Mouse (Mus musculus) neural tube, embryonic 12.5 days (tissue): ENCODE measurements at regions not wholly inside any gene's neighbourhood (a gene's known extent, or its start where the extent isn't known, plus 50 kb on each side); places are given as distances from the start of the nearest gene placed in this dataset.

Source experiments
- ATAC-seq: fragments of 200-750 bp; cut with Nextera tagmentation; 2 replicates; pipeline ENCODE4 v1.8.0; 2017; ENCODE audit warnings: low read depth, mild to moderate bottlenecking, moderate TSS enrichment, moderate library complexity; ENCODE audit not compliant: low FRiP score
- H3K27ac ChIP-seq: fragments of 300-500 bp; sonication (generic); 2 replicates; pipeline ENCODE4 v1.5.1; 2016
- H3K27me3 ChIP-seq: fragments of 300-500 bp; sonication (generic); replicated peaks from 2 replicates; pipeline ENCODE4 v1.6.1; 2016; ENCODE audit warnings: mild to moderate bottlenecking
- H3K36me3 ChIP-seq: fragments of 300-500 bp; sonication (generic); 2 replicates; pipeline ENCODE4 v1.6.1; 2016; ENCODE audit warnings: mild to moderate bottlenecking
- H3K4me1 ChIP-seq: fragments of 300-500 bp; sonication (generic); 2 replicates; pipeline ENCODE4 v1.6.1; 2016
- H3K4me2 ChIP-seq: fragments of 300-500 bp; sonication (generic); replicated peaks from 2 replicates; pipeline ENCODE4 v1.6.1; 2016; ENCODE audit warnings: mild to moderate bottlenecking
- H3K4me3 ChIP-seq: fragments of 300-500 bp; sonication (generic); 2 replicates; pipeline ENCODE4 v1.5.1; 2016
- H3K9ac ChIP-seq: fragments of 300-500 bp; sonication (generic); 2 replicates; pipeline ENCODE4 v1.6.1; 2016; ENCODE audit warnings: mild to moderate bottlenecking
- H3K9me3 ChIP-seq: fragments of 300-500 bp; sonication (generic); 2 replicates; pipeline ENCODE4 v1.6.1; 2016; ENCODE audit warnings: mild to moderate bottlenecking
- WGBS: fragments of 180-500 bp; shearing (Covaris S2); methylation state at CpG from one replicate; pipeline ENCODE4 v1.1.7; 2016; 5-methylcytosine and 5-hydroxymethylcytosine counted together

DNA sequence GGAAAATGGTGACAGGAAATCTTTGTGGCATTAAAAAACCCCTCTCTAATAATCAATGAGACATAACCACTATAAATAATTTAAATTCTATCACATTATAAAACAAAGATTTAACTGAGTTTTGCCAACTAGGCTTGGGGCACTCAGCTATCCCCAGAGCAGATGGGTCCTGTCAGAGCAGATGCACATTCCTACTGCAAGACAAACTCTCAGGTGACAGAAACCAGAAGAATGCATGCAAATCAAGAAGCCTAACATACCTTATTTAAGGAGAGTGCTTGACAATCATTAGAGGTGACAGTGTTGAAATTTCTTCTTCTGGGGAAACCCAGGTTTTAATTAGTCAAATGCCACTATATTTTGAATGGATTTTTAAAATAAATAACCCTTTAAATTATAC is 452.3 kb upstream of the Gm9747 start:
- no peaks in the 10 kb centered on the region for H3K36me3 ChIP-seq
- no peak for ATAC-seq
- H3K4me1 ChIP-seq: no peaks in the 10 kb centered on the region
- H3K27ac ChIP-seq: no peak overlapping the region
- H3K4me2 ChIP-seq: no peak overlapping the region
- H3K27me3 ChIP-seq: no peaks in the 10 kb centered on the region
- H3K9ac ChIP-seq: no peak overlapping the region
- H3K9me3 ChIP-seq: no peaks in the 10 kb centered on the region
- H3K4me3 ChIP-seq: no peak overlapping the region

GRCm38 (mm10) chr1:81784305-81784704 is 448.6 kb upstream of the Gm9747 start:
- no peak for ATAC-seq
- H3K4me3 ChIP-seq: no peak overlapping the region
- no peak overlapping the region for H3K4me2 ChIP-seq
- H3K9me3 ChIP-seq: no peaks in the 10 kb centered on the region
- H3K36me3 ChIP-seq: no peaks in the 10 kb centered on the region
- no peaks in the 10 kb centered on the region for H3K27me3 ChIP-seq
- H3K4me1 ChIP-seq: no peaks in the 10 kb centered on the region
- H3K9ac ChIP-seq: no peak overlapping the region
- WGBS: 48% methylated on average over 1 of the region's 1 CpGs
- H3K27ac ChIP-seq: no peak overlapping the region

- Histone ChIP-seq H3K27me3 (no peaks in the 10 kb centered on the region), H3K36me3 (no peaks in the 10 kb centered on the region), H3K4me3 (no peak overlapping the region), H3K9me3 (no peaks in the 10 kb centered on the region), H3K4me2 (no peak overlapping the region), H3K27ac (no peak overlapping the region), H3K4me1 (no peaks in the 10 kb centered on the region), H3K9ac (no peak overlapping the region)
- no peak for ATAC-seq
- WGBS: 86% methylated on average over 2 of the region's 2 CpGs
Observed at GRCm38 (mm10) chr1:81794771-81795170, 438.1 kb upstream of the Gm9747 start.

DNA sequence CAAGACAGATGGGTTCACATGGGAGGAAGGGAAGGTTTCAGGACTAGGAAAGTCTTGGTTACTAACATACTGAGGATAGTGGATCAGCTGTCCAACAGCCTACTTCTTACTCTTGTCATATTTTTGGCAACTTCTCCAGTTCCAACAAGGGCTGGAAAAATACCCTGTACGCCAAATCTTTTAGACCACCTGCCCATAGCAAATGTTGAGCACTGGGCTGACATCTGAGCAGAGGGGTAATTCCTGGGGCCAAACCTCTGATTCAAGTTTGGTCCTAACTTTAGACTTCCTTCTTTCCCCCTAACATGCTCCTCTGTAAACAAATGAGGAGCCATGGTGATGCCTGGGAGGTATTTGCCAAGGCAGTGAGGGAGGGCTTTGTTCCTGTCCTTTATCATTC is 437.5 kb upstream of the Gm9747 start:
- Histone ChIP-seq H3K9me3 (no peaks in the 10 kb centered on the region), H3K9ac (no peak overlapping the region), H3K27ac (no peak overlapping the region), H3K27me3 (no peaks in the 10 kb centered on the region), H3K4me3 (no peak overlapping the region), H3K36me3 (no peaks in the 10 kb centered on the region), H3K4me1 (no peaks in the 10 kb centered on the region), H3K4me2 (no peak overlapping the region)
- WGBS: 88% methylated on average over 1 of the region's 1 CpGs
- ATAC-seq: no peak

DNA sequence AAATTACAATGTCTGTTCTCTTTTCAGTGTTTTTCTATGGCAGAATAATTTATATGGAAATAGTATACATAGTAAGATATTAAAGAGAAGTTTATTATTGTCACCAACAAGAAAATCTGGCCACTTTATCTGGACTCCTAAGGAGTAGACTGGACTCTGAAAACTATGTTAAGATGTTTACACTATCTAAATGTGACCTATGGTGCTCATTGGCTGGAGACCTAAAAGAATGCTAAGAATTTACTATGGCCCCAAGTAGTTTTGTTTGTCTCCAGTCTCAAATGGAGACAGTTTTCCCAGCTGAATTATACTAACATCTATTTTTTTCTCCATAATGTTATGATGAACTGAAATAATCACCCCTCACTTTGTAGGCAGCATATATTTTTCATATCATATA is 421.3 kb upstream of the Gm9747 start:
- Histone ChIP-seq H3K36me3 (no peaks in the 10 kb centered on the region), H3K4me2 (no peak overlapping the region), H3K4me3 (no peak overlapping the region), H3K4me1 (no peaks in the 10 kb centered on the region), H3K9me3 (no peaks in the 10 kb centered on the region), H3K27me3 (no peaks in the 10 kb centered on the region), H3K9ac (no peak overlapping the region), H3K27ac (no peak overlapping the region)
- ATAC-seq: no peak

DNA sequence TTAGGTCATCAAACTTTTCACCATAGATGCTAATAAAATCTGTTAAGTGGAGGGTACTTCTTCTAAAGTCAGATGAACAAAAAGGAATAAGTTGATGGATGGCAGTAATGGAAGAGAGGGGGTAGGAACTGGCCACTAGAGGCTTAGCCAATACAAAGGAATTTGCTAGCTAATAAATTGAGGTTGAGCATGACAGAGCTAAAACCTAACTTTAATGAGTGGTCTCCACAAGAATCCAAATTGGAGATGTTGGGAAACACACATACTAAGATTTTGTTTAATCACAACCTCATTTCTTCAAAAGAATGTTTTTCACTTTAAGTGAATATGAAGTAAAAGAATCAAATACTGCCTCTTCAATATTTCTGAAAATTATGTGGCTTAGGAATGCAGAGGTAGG is 414.0 kb upstream of the Gm9747 start:
- H3K4me1 ChIP-seq: no peaks in the 10 kb centered on the region
- no peak overlapping the region for H3K4me2 ChIP-seq
- H3K4me3 ChIP-seq: no peak overlapping the region
- H3K9me3 ChIP-seq: no peaks in the 10 kb centered on the region
- no peak for ATAC-seq
- no peak overlapping the region for H3K9ac ChIP-seq
- no peaks in the 10 kb centered on the region for H3K36me3 ChIP-seq
- no peaks in the 10 kb centered on the region for H3K27me3 ChIP-seq
- H3K27ac ChIP-seq: no peak overlapping the region

GRCm38 (mm10) chr1:81841966-81842365 is 390.9 kb upstream of the Gm9747 start:
- no peaks in the 10 kb centered on the region for H3K27me3 ChIP-seq
- no peak overlapping the region for H3K4me3 ChIP-seq
- no peak for ATAC-seq
- H3K4me1 ChIP-seq: no peaks in the 10 kb centered on the region
- no peaks in the 10 kb centered on the region for H3K36me3 ChIP-seq
- H3K9ac ChIP-seq: no peak overlapping the region
- H3K27ac ChIP-seq: no peak overlapping the region
- no peak overlapping the region for H3K4me2 ChIP-seq
- WGBS: 88% methylated on average over 3 of the region's 3 CpGs
- H3K9me3 ChIP-seq: no peaks in the 10 kb centered on the region

DNA sequence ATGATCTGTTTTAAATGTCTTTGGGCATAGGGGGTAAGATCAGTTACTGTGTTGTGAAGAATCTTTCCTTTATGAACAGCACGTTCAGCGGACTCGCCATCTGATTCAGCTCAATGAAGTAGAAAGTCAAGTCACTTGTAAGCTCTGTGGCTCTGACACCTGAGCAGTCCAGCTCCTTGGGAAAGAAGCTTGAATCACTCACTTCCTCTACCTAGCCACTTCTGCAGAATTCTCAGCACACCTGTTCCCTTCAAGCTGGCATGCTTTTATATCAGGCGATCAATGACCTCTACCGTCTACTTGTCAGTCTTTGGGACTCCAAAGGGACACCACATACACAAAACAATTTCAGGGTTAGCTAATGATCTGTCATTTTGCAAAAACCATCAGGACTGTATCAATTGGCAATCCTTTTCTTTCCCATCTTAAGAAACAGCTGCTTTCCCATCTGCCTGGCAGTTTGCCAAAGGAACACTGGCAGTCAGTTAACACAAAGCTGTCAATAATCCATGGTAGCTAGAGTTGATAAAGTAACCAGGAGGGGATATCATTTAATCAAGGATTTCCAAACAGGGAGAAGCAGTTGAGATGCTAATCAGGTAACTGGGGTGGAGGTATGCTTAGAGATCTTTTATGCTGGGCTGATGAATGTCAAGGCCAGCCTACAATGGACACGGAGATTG is 382.3 kb upstream of the Gm9747 start:
- Histone ChIP-seq H3K4me1 (no peaks in the 10 kb centered on the region), H3K9me3 (no peaks in the 10 kb centered on the region), H3K4me2 (no peak overlapping the region), H3K27ac (no peak overlapping the region), H3K9ac (no peak overlapping the region), H3K27me3 (no peaks in the 10 kb centered on the region), H3K4me3 (no peak overlapping the region), H3K36me3 (no peaks in the 10 kb centered on the region)
- ATAC-seq: no peak
- 81% methylated on average over 6 of the region's 6 CpGs for WGBS

DNA sequence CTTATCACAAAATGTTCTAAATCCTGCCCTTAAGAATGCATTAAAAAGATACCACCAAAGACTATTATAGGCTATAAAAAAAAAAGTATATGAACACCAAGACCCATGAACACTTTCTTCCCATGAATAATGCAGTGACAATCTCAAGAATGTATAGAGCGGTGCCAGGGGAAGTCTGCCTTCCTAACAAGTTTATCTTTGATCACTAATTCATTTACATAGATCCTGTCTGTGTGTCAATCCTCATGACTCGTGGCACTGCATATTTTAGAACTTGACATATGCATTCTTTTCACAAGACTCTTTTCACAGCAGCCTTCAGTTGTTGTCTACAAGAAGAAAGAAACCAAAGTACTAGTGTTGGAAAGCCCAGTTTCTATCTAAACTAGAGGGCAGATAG is 373.4 kb upstream of the Gm9747 start:
- no peaks in the 10 kb centered on the region for H3K27me3 ChIP-seq
- no peak overlapping the region for H3K27ac ChIP-seq
- H3K4me2 ChIP-seq: no peak overlapping the region
- no peak for ATAC-seq
- no peak overlapping the region for H3K4me3 ChIP-seq
- H3K9me3 ChIP-seq: no peaks in the 10 kb centered on the region
- WGBS: 78% methylated on average over 2 of the region's 2 CpGs
- H3K9ac ChIP-seq: no peak overlapping the region
- peaks cover 4% of the 10 kb centered on the region; the same call in 1 of the 2 replicates for H3K4me1 ChIP-seq
- H3K36me3 ChIP-seq: no peaks in the 10 kb centered on the region

DNA sequence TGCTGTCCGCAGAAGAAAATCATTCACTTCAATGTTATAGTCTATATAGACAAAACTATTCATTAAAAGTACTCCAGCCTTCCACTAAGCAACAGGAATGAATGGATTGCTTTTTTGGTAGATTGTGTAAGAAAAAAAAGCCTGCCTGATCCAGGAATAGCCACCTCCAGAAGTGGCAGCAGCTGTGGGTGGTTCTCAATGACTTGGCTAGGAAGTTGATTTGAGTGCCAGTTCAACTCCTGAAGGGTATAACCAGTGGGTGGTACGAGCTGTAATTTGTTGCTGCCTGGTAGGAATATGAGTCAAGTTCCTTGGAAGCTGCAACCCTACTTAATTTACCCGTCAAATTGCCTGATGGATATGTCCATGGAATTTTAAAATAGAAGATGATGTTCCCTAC is 368.3 kb upstream of the Gm9747 start:
- no peak overlapping the region for H3K27ac ChIP-seq
- no peaks in the 10 kb centered on the region for H3K9me3 ChIP-seq
- no peaks in the 10 kb centered on the region for H3K4me1 ChIP-seq
- ATAC-seq: no peak
- H3K27me3 ChIP-seq: no peaks in the 10 kb centered on the region
- H3K36me3 ChIP-seq: no peaks in the 10 kb centered on the region
- no peak overlapping the region for H3K9ac ChIP-seq
- no peak overlapping the region for H3K4me3 ChIP-seq
- no peak overlapping the region for H3K4me2 ChIP-seq
- WGBS: 87% methylated on average over 3 of the region's 3 CpGs

GRCm38 (mm10) chr1:81886940-81887531 is 345.9 kb upstream of the Gm9747 start:
- Histone ChIP-seq H3K4me3 (no peak overlapping the region), H3K36me3 (no peaks in the 10 kb centered on the region), H3K27ac (no peak overlapping the region), H3K4me2 (no peak overlapping the region), H3K4me1 (no peaks in the 10 kb centered on the region), H3K9me3 (no peaks in the 10 kb centered on the region), H3K9ac (no peak overlapping the region), H3K27me3 (no peaks in the 10 kb centered on the region)
- 67% methylated on average over 1 of the region's 1 CpGs for WGBS
- no peak for ATAC-seq

GRCm38 (mm10) chr1:81897241-81897640 is 335.7 kb upstream of the Gm9747 start:
- Histone ChIP-seq H3K9ac (no peak overlapping the region), H3K4me2 (no peak overlapping the region), H3K27ac (no peak overlapping the region), H3K4me1 (no peaks in the 10 kb centered on the region), H3K9me3 (no peaks in the 10 kb centered on the region), H3K27me3 (no peaks in the 10 kb centered on the region), H3K4me3 (no peak overlapping the region), H3K36me3 (no peaks in the 10 kb centered on the region)
- ATAC-seq: no peak
- 94% methylated on average over 3 of the region's 3 CpGs for WGBS

DNA sequence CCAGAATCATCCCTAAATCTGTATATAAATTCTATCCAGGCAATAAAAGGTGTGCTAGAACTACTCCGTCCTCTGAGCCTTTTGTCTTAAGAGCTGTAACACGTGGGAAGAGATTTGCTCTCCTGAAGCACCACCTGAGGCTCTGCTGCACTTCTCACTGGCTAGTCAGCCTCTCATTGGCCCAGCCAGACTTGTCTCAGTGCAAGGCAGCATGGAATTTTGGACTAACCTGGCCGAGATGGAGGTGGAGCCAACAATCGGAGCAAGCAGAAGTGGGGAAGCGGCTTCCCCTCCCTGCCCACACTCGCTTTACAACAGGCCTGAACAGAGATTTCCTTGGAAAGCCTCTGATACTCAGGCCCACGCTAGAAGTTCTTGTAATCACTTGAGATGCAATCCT is 332.1 kb upstream of the Gm9747 start:
- 71% methylated on average over 7 of the region's 7 CpGs for WGBS
- no peaks in the 10 kb centered on the region for H3K4me1 ChIP-seq
- no peak overlapping the region for H3K4me3 ChIP-seq
- H3K9me3 ChIP-seq: no peaks in the 10 kb centered on the region
- H3K9ac ChIP-seq: no peak overlapping the region
- no peak overlapping the region for H3K27ac ChIP-seq
- no peaks in the 10 kb centered on the region for H3K36me3 ChIP-seq
- no peaks in the 10 kb centered on the region for H3K27me3 ChIP-seq
- H3K4me2 ChIP-seq: no peak overlapping the region
- no peak for ATAC-seq
